Mouse (Mus musculus) brain, embryonic 14.5 days (tissue): ENCODE measurements around the gene Bub1. TPM values are rescaled to one million over a fixed set of nuclear protein-coding genes. Genes with fewer than 3 reads are reported as not detected.
A peak's percentile ranks its signal among the peaks of the same experiment; 100 is the strongest.

Source experiments
- DNase-seq: peaks from one replicate; pipeline ENCODE4 v3.0.0-alpha.2; 2011; ENCODE audit warnings: low read depth
- CTCF ChIP-seq: fragments of 200-500 bp; IDR thresholded peaks from 2 replicates; pipeline ENCODE4 v1.5.1; 2012; ENCODE audit warnings: inconsistent platforms, mild to moderate bottlenecking, moderate library complexity, borderline replicate concordance; ENCODE audit not compliant: insufficient read depth, insufficient read length; ENCODE audit errors: extremely low read depth
- POLR2A ChIP-seq: fragments of 200-500 bp; IDR thresholded peaks from 2 replicates; pipeline ENCODE4 v1.6.1; 2012; ENCODE audit warnings: mild to moderate bottlenecking, inconsistent platforms, borderline replicate concordance; ENCODE audit not compliant: poor library complexity, insufficient read depth, insufficient read length, severe bottlenecking; ENCODE audit errors: extremely low read depth
- polyA plus RNA-seq: library from polyadenylated mRNA; depleted of rRNA; stranded (reverse); fragments of >200 nt; gene quantifications from 2 replicates; pipeline ENCODE4 v1.2.3, GENCODE M21; 2012; rRNA removed

The Bub1 gene
- 10.6 and 16.2 TPM in 2 replicates for polyA plus RNA-seq

- TF ChIP-seq CTCF: no peak
- TF ChIP-seq POLR2A: no peak
- DNase-seq: peak; percentile 98
Observed at GRCm38 (mm10) chr2:127831401-127832102, at the start of gene Bub1. Bub1 (minus strand) TSS chr2:127831865.

- TF ChIP-seq POLR2A: no peak
- TF ChIP-seq CTCF: no peak
- no peak for DNase-seq
Observed at GRCm38 (mm10) chr2:127881063-127881462, 49.4 kb upstream of the Bub1 start.

GRCm38 (mm10) chr2:127864381-127864780, 32.7 kb upstream of the Bub1 start:
- TF ChIP-seq POLR2A: no peak
- no peak for TF ChIP-seq CTCF
- DNase-seq: no peak

GRCm38 (mm10) chr2:127854332-127854991, 22.8 kb upstream of the Bub1 start:
- DNase-seq: peak; percentile 75
- no peak for TF ChIP-seq POLR2A
- no peak for TF ChIP-seq CTCF

- TF ChIP-seq CTCF (no peak), POLR2A (no peak)
- no peak for DNase-seq
Observed at GRCm38 (mm10) chr2:127850371-127850770, 18.7 kb upstream of the Bub1 start.

- no peak for TF ChIP-seq POLR2A
- TF ChIP-seq CTCF: no peak
- no peak for DNase-seq
Observed at GRCm38 (mm10) chr2:127846571-127846970, 14.9 kb upstream of the Bub1 start.

- DNase-seq: no peak
- TF ChIP-seq POLR2A (no peak), CTCF (no peak)
Observed at GRCm38 (mm10) chr2:127846008-127846407, 14.3 kb upstream of the Bub1 start.

- TF ChIP-seq POLR2A (no peak), CTCF (no peak)
- peak; percentile 30 for DNase-seq
Observed at GRCm38 (mm10) chr2:127845346-127845982, 13.8 kb upstream of the Bub1 start.

GRCm38 (mm10) chr2:127842421-127842820, 10.8 kb upstream of the Bub1 start:
- TF ChIP-seq POLR2A: no peak
- TF ChIP-seq CTCF: no peak
- DNase-seq: no peak

GRCm38 (mm10) chr2:127841402-127841801, 9.7 kb upstream of the Bub1 start:
- DNase-seq: no peak
- TF ChIP-seq POLR2A (no peak), CTCF (no peak)

GRCm38 (mm10) chr2:127839425-127839824, 7.8 kb upstream of the Bub1 start:
- no peak for TF ChIP-seq CTCF
- no peak for TF ChIP-seq POLR2A
- DNase-seq: no peak

GRCm38 (mm10) chr2:127838576-127838975, 6.9 kb upstream of the Bub1 start, which contains the start of gene Acoxl:
Acoxl (plus strand) TSS chr2:127838876.
- no peak for DNase-seq
- TF ChIP-seq POLR2A: no peak
- no peak for TF ChIP-seq CTCF

- TF ChIP-seq POLR2A (no peak), CTCF (peak; percentile 12; the same call in 1 of the 2 replicates)
- DNase-seq: peak; percentile 57
Observed at GRCm38 (mm10) chr2:127832833-127833190, 1.1 kb upstream of the Bub1 start.
